Mouse (Mus musculus) layer of hippocampus, postnatal 14 days (tissue): ENCODE measurements at regions not wholly inside any gene's neighbourhood (a gene's known extent, or its start where the extent isn't known, plus 50 kb on each side); places are given as distances from the start of the nearest gene placed in this dataset.

Experiments used
- DNase-seq, 2 experiments: peaks; one replicate each; pipeline ENCODE4 v3.0.0; 2021 to 2022; ENCODE audit warnings: low spot score in 2 of 2, mixed read lengths in 1 of 2

GRCm38 (mm10) chr5:46488140-46488942 is 630.9 kb upstream of the Lcorl start:
- no peak for DNase-seq

GRCm38 (mm10) chr5:46486740-46487326 is 629.4 kb upstream of the Lcorl start:
- DNase-seq = no peak

GRCm38 (mm10) chr5:46456356-46456755 is 598.9 kb upstream of the Lcorl start:
- no peak for DNase-seq

GRCm38 (mm10) chr5:46448274-46448673 is 590.9 kb upstream of the Lcorl start:
- DNase-seq = peak; percentile 33 to 61

- no peak for DNase-seq
These were observed 588.4 kb upstream of the Lcorl start for GRCm38 (mm10) chr5:46445844-46446243.

GRCm38 (mm10) chr5:46445122-46445521 is 587.7 kb upstream of the Lcorl start:
- DNase-seq = no peak

GRCm38 (mm10) chr5:46443805-46444340 is 586.5 kb upstream of the Lcorl start:
- DNase-seq = peak in 1 of 2 experiments; percentile 56

- peak in 1 of 2 experiments; percentile 20 for DNase-seq
These were observed 585.3 kb upstream of the Lcorl start for GRCm38 (mm10) chr5:46442600-46443248.

GRCm38 (mm10) chr5:46441716-46442115 is 584.3 kb upstream of the Lcorl start:
- DNase-seq = no peak

GRCm38 (mm10) chr5:46431644-46432367 is 574.4 kb upstream of the Lcorl start:
- no peak for DNase-seq

GRCm38 (mm10) chr5:46422738-46423137 is 565.3 kb upstream of the Lcorl start:
- no peak for DNase-seq

- no peak for DNase-seq
These were observed 549.6 kb upstream of the Lcorl start for GRCm38 (mm10) chr5:46406969-46407368.

GRCm38 (mm10) chr5:46406404-46406803 is 549.0 kb upstream of the Lcorl start:
- DNase-seq = peak in 1 of 2 experiments; percentile 8

- no peak for DNase-seq
These were observed 529.2 kb upstream of the Lcorl start for GRCm38 (mm10) chr5:46386591-46386990.

GRCm38 (mm10) chr5:46367328-46367727 is 509.9 kb upstream of the Lcorl start:
- DNase-seq = no peak

GRCm38 (mm10) chr5:46363661-46364060 is 506.2 kb upstream of the Lcorl start:
- DNase-seq = no peak

- DNase-seq = no peak
These were observed 504.2 kb upstream of the Lcorl start for GRCm38 (mm10) chr5:46361637-46362036.

- DNase-seq = no peak
These were observed 491.0 kb upstream of the Lcorl start for GRCm38 (mm10) chr5:46348448-46348847.

- peak; percentile 84 to 87 for DNase-seq
These were observed 490.1 kb upstream of the Lcorl start for GRCm38 (mm10) chr5:46347368-46348083.

- DNase-seq = no peak
These were observed 481.0 kb upstream of the Lcorl start for GRCm38 (mm10) chr5:46338461-46338860.

GRCm38 (mm10) chr5:46330880-46331279 is 473.5 kb upstream of the Lcorl start:
- DNase-seq = no peak
